Mouse (Mus musculus) forebrain, embryonic 10.5 days (tissue): ENCODE data around the gene Wdr6. TPM values are rescaled to one million over a fixed set of nuclear protein-coding genes. Genes with fewer than 3 reads are reported as not detected.

Source experiments
- DNase-seq: peaks from one replicate; pipeline ENCODE4 v3.0.0-alpha.2; 2017; ENCODE audit warnings: low spot score; ENCODE audit errors: extremely low spot score
- H3K27ac ChIP-seq: fragments of 300-500 bp; sonication (generic); 2 replicates; pipeline ENCODE4 v1.5.1; 2016; ENCODE audit warnings: mild to moderate bottlenecking
- H3K27me3 ChIP-seq: fragments of 300-500 bp; sonication (generic); 2 replicates; pipeline ENCODE4 v1.6.1; 2016; ENCODE audit warnings: mild to moderate bottlenecking; ENCODE audit not compliant: poor library complexity, severe bottlenecking
- H3K36me3 ChIP-seq: fragments of 300-500 bp; sonication (generic); replicated peaks from 2 replicates; pipeline ENCODE4 v1.6.1; 2016; ENCODE audit warnings: mild to moderate bottlenecking, moderate library complexity
- H3K4me1 ChIP-seq: fragments of 300-500 bp; sonication (generic); 2 replicates; pipeline ENCODE4 v1.6.1; 2016
- H3K4me3 ChIP-seq: fragments of 300-500 bp; sonication (generic); 2 replicates; pipeline ENCODE4 v1.5.1; 2016; ENCODE audit warnings: mild to moderate bottlenecking, moderate library complexity
- H3K9me3 ChIP-seq: fragments of 300-500 bp; sonication (generic); 2 replicates; pipeline ENCODE4 v1.6.1; 2016; ENCODE audit warnings: mild to moderate bottlenecking, moderate library complexity
- WGBS: fragments of 180-500 bp; shearing (Covaris S2); methylation state at CpG from one replicate; pipeline ENCODE4 v1.1.7; 2016; 5-methylcytosine and 5-hydroxymethylcytosine counted together
- polyA plus RNA-seq: library from polyadenylated mRNA; unstranded; fragments of >200 nt; fragmentation: Nextera tagmentation; extraction: Ambion mirVana; gene quantifications from 2 replicates; pipeline ENCODE4 v1.2.1, GENCODE M21; 2016

Gene Wdr6
- polyA plus RNA-seq, 1 experiment from 2014 or later: 212 TPM

- peaks cover 83% of the 10 kb centered on the region for H3K4me1 ChIP-seq
- H3K9me3 ChIP-seq: no peaks in the 10 kb centered on the region
- peaks cover 60% of the 10 kb centered on the region for H3K36me3 ChIP-seq
- H3K27me3 ChIP-seq: no peaks in the 10 kb centered on the region
- H3K4me3 ChIP-seq: peak overlapping the region; percentile 64
- 3% methylated on average over 40 of the region's 40 CpGs for WGBS
- peak overlapping the region; percentile 80 for H3K27ac ChIP-seq
- peak; percentile 79 for DNase-seq
Measured at GRCm38 (mm10) chr9:108570207-108570896, 8.2 kb downstream of the Wdr6 start.

- no peaks in the 10 kb centered on the region for H3K9me3 ChIP-seq
- peaks cover 75% of the 10 kb centered on the region for H3K4me1 ChIP-seq
- WGBS: 7% methylated on average over 42 of the region's 42 CpGs
- H3K4me3 ChIP-seq: peak within 1 kb of the TSS; percentile 64
- peak within 1 kb of the TSS; percentile 80 for H3K27ac ChIP-seq
- peaks cover 60% of the 10 kb centered on the region for H3K36me3 ChIP-seq
- no peaks in the 10 kb centered on the region for H3K27me3 ChIP-seq
- peak; percentile 94 for DNase-seq
Measured at GRCm38 (mm10) chr9:108569381-108570206, 8.9 kb downstream of the Wdr6 start, which contains the start of gene Dalrd3. Gene Dalrd3 (plus strand): TSS chr9:108569886.

GRCm38 (mm10) chr9:108568511-108568921 is 10.0 kb downstream of the Wdr6 start:
- Histone ChIP-seq H3K4me1 (peaks cover 64% of the 10 kb centered on the region), H3K4me3 (peak overlapping the region; percentile 64), H3K27ac (peak overlapping the region; percentile 92), H3K27me3 (no peaks in the 10 kb centered on the region), H3K36me3 (peaks cover 60% of the 10 kb centered on the region), H3K9me3 (no peaks in the 10 kb centered on the region)
- no peak for DNase-seq
- WGBS: 79% methylated on average over 17 of the region's 17 CpGs

GRCm38 (mm10) chr9:108567931-108568419 is 10.6 kb downstream of the Wdr6 start:
- Histone ChIP-seq H3K27me3 (no peaks in the 10 kb centered on the region), H3K4me1 (peaks cover 59% of the 10 kb centered on the region), H3K36me3 (peaks cover 60% of the 10 kb centered on the region), H3K27ac (peak overlapping the region; percentile 92), H3K4me3 (peak overlapping the region; percentile 64), H3K9me3 (no peaks in the 10 kb centered on the region)
- no peak for DNase-seq
- 6% methylated on average over 18 of the region's 18 CpGs for WGBS

- H3K27me3 ChIP-seq: no peaks in the 10 kb centered on the region
- peaks cover 60% of the 10 kb centered on the region for H3K36me3 ChIP-seq
- WGBS: under 1% methylated on average over 73 of the region's 73 CpGs
Measured at GRCm38 (mm10) chr9:108566815-108567776, 11.4 kb downstream of the Wdr6 start, which contains the start of gene Ndufaf3. Gene Ndufaf3 (minus strand): TSS chr9:108567434.

GRCm38 (mm10) chr9:108565881-108566814 is 12.4 kb downstream of the Wdr6 start:
- Histone ChIP-seq H3K4me3 (peak overlapping the region; percentile 64), H3K36me3 (peaks cover 60% of the 10 kb centered on the region), H3K9me3 (no peaks in the 10 kb centered on the region), H3K27ac (peak overlapping the region; percentile 92), H3K4me1 (peaks cover 68% of the 10 kb centered on the region), H3K27me3 (no peaks in the 10 kb centered on the region)
- WGBS: 12% methylated on average over 35 of the region's 35 CpGs
- no peak for DNase-seq

More at GRCm38 (mm10) chr9:108566815-108567776, 11.4 kb downstream of the Wdr6 start, which contains the start of gene Ndufaf3:
- Histone ChIP-seq H3K4me3 (peak within 1 kb of the TSS; percentile 64), H3K4me1 (peaks cover 60% of the 10 kb centered on the region), H3K27ac (peak within 1 kb of the TSS; percentile 92), H3K9me3 (no peaks in the 10 kb centered on the region)
- DNase-seq: peak; percentile 93

- no peak for DNase-seq
- no peaks in the 10 kb centered on the region for H3K27me3 ChIP-seq
- 86% methylated on average over 7 of the region's 7 CpGs for WGBS
- H3K9me3 ChIP-seq: no peaks in the 10 kb centered on the region
- H3K4me3 ChIP-seq: no peak overlapping the region; the same call in 1 of the 2 replicates
- no peak overlapping the region for H3K27ac ChIP-seq
- peaks cover 58% of the 10 kb centered on the region for H3K4me1 ChIP-seq
- peaks cover 60% of the 10 kb centered on the region for H3K36me3 ChIP-seq
Measured at GRCm38 (mm10) chr9:108564131-108564530, 14.4 kb downstream of the Wdr6 start.

- Histone ChIP-seq H3K4me3 (no peak overlapping the region), H3K4me1 (peaks cover 54% of the 10 kb centered on the region), H3K36me3 (peaks cover 65% of the 10 kb centered on the region), H3K27me3 (no peaks in the 10 kb centered on the region), H3K27ac (no peak overlapping the region), H3K9me3 (no peaks in the 10 kb centered on the region)
- no peak for DNase-seq
- 97% methylated on average over 8 of the region's 8 CpGs for WGBS
Measured at GRCm38 (mm10) chr9:108563671-108564070, 14.9 kb downstream of the Wdr6 start.

- H3K36me3 ChIP-seq: peaks cover 89% of the 10 kb centered on the region
- DNase-seq: peak; percentile 95
- no peaks in the 10 kb centered on the region for H3K27me3 ChIP-seq
- WGBS: under 1% methylated on average over 53 of the region's 53 CpGs
- peaks cover 22% of the 10 kb centered on the region for H3K4me1 ChIP-seq
- H3K9me3 ChIP-seq: no peaks in the 10 kb centered on the region
- peak within 1 kb of the TSS; percentile 73 for H3K4me3 ChIP-seq
- peak within 1 kb of the TSS; percentile 88 for H3K27ac ChIP-seq
Measured at GRCm38 (mm10) chr9:108560227-108560841, 18.2 kb downstream of the Wdr6 start, which contains the start of gene Impdh2. Gene Impdh2 (plus strand): TSS chr9:108560286.

- Histone ChIP-seq H3K36me3 (peaks cover 89% of the 10 kb centered on the region), H3K9me3 (no peaks in the 10 kb centered on the region), H3K4me1 (peaks cover 22% of the 10 kb centered on the region), H3K27me3 (no peaks in the 10 kb centered on the region), H3K4me3 (no peak overlapping the region), H3K27ac (no peak overlapping the region)
- DNase-seq: no peak
- WGBS: 91% methylated on average over 4 of the region's 4 CpGs
Measured at GRCm38 (mm10) chr9:108559169-108559568, 19.4 kb downstream of the Wdr6 start.

GRCm38 (mm10) chr9:108546875-108547274 is 31.7 kb downstream of the Wdr6 start:
- H3K4me1 ChIP-seq: no peaks in the 10 kb centered on the region
- 93% methylated on average over 1 of the region's 1 CpGs for WGBS
- no peak overlapping the region for H3K4me3 ChIP-seq
- H3K36me3 ChIP-seq: peaks cover 98% of the 10 kb centered on the region
- H3K27ac ChIP-seq: no peak overlapping the region
- no peaks in the 10 kb centered on the region for H3K27me3 ChIP-seq
- no peak for DNase-seq
- H3K9me3 ChIP-seq: no peaks in the 10 kb centered on the region
